Mouse (Mus musculus) layer of hippocampus, adult 18-20 months (tissue): Measurements from ENCODE around the gene Acvr1. TPM values are rescaled to one million over a fixed set of nuclear protein-coding genes. Genes with fewer than 3 reads are reported as not detected.

Experiments
- DNase-seq, 2 experiments: peaks; one replicate each; pipeline ENCODE4 v3.0.0; 2022; ENCODE audit warnings: low spot score in 2 of 2
- long read RNA-seq: library from polyadenylated mRNA; stranded (forward); transcript quantifications from one replicate; pipeline ENCODE4 v2.0.0, GENCODE M21; 2021
- total RNA-seq, 2 experiments: library from RNA; stranded (reverse); gene quantifications; 2 replicates each; pipeline ENCODE4 v1.2.3; 2021

Acvr1 gene
- 10 to 100 TPM; 43.3 to 45.7 TPM for total RNA-seq
- long read RNA-seq, transcript Acvr1-201 (11 exons, 2,394 nt): minor isoform, 6 of 33 reads
- long read RNA-seq, transcript Acvr1-204 (12 exons, 3,050 nt): major isoform, 23 of 33 reads
- long read RNA-seq, partial matches to known transcripts: 0 of 33 reads
- long read RNA-seq, other reads (novel, unspliced or antisense): 2 of 33 reads

DNA sequence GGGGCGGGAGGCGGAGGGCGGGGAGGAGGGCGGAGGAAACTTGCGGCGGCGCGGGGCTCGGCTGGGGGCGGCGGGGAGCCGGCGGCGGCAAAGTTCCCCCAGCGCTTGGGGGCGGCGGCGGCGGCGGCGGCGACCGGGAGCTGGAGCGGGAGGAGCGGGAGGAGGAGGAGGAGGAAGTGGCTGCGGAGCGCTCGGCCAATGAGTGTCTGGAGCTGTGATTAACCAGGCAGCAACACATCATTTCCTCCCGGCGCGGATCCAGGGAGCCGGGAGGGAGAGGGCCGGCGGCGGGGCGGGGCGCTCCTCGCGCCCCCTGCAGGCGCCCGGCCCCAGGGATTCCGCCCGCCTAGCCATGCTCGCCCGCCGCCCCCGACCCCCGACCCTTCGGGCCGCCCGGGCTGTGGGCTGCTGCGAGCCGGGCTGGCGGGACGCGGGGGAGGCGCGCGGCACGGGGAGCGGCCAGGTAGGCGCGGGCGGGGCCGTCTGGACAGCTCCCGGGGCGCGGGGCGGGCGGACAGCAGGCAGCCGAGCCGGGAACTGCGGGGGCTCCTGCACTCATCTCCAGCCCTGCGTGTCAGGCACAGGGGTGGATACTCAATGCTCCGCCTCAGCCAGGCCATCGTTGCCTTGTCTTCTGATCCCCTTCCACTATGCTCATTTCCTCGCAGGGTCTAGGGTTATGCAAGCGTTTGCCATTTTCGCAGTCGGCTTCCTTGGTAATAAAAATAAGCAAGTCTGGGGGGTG, at the start of gene Acvr1, which contains the start of gene Upp2:
Gene Acvr1 (minus strand): TSS at position 92 of the 745 bp plus-strand sequence.
Gene Upp2 (plus strand): TSS at position 233 of the 745 bp plus-strand sequence.
- peak; percentile 86 to 93 for DNase-seq

DNA sequence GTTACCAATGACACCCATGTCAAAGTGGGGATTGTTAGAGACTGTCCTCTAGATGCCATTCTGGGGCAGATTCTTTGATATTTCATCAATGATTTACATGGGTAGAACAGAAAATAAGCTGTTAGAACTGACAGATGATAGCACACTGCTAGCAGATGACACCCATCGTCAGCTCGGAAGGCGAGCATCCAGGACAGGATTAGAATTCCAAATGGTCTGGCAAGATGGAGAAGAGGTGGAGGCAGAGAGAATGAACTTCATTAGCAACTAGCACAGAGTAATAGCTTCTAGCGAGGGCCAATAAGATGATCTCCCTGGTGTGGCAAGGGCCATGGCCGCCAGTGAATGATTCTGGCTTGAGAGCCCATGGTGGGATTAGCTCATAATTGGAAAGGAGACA, 48.8 kb upstream of the Acvr1 start:
- DNase-seq: peak; percentile 64 to 90

DNA sequence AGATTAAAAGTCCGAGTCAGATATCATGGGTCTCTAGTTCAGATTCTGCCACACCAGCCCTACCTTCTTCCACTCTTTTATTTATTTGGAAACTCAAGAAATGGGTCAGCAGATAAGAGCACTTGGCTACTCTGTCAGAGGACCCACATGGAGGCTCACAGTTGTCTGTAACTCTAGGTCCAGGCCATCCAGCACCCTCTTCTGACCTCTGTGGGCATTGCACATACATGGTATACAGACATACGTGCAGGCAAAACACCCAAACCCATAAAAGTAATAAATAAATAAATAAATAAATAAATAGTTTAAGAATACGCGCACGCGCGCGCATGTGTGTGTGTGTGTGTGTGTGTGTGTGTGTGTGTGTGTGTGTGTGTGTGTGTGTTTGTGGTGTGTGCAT, 47.9 kb upstream of the Acvr1 start:
- no peak for DNase-seq

DNA sequence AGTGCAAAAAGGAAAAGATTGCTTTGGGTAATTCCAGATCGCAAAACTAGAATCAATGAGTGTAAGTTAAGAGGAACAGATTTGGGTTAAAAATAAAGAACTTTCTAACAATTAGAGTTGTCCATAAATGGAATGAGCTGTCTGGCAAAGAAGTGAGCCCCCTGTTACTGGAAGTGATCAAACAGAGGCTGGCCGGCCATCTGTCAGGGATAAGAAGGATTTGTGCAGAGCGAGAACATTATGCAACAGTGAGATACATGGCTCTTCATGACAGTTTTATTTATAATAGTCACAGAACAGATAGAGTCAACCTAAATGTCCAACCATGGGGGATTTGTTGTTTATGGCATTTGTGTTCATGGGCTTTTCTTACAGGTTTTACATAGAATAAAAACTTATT, 46.8 kb upstream of the Acvr1 start:
- DNase-seq: peak; percentile 81 to 91

GRCm38 (mm10) chr2:58604791-58605190, 37.8 kb upstream of the Acvr1 start:
- no peak for DNase-seq

GRCm38 (mm10) chr2:58603379-58603778, 36.4 kb upstream of the Acvr1 start:
- no peak for DNase-seq

DNA sequence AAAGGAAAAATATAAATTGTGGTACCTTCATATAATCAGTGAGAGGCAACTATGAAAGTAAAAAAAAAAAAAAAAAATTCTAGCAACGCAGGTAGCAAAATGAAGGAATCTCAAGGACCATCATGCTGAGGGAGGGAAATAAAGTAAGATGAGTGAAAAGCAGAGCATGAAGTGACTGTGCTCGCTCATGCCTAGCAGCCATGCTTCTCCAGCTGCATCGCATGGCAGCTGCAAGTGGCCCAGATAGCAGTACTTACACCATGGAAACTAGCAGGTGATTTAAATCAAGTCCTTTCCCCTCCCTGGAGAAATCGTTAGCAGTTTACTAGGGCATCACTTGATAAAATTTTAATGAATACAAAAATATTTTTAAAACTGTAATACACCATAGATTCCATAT, 34.4 kb upstream of the Acvr1 start:
- no peak for DNase-seq

DNA sequence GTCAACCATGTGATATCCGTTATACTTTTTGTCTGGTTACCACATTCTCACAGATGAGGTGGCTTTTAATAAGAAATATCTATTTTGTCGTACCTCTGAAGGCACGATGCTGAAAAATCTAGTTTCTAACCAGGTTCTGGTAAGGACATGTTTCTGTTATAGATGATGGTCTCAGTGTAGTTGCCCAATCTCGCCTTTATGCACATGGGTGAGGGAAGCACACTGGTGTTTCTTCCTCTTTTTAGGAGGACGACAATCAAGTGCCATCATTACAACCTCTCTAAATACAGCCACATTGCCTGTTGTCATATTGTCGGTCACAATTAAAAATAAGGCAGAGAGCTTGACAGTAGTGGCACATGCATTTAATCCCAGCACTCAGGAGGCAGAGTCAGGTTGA, 32.7 kb upstream of the Acvr1 start:
- no peak for DNase-seq

GRCm38 (mm10) chr2:58597556-58597955, 30.6 kb upstream of the Acvr1 start:
- no peak for DNase-seq

DNA sequence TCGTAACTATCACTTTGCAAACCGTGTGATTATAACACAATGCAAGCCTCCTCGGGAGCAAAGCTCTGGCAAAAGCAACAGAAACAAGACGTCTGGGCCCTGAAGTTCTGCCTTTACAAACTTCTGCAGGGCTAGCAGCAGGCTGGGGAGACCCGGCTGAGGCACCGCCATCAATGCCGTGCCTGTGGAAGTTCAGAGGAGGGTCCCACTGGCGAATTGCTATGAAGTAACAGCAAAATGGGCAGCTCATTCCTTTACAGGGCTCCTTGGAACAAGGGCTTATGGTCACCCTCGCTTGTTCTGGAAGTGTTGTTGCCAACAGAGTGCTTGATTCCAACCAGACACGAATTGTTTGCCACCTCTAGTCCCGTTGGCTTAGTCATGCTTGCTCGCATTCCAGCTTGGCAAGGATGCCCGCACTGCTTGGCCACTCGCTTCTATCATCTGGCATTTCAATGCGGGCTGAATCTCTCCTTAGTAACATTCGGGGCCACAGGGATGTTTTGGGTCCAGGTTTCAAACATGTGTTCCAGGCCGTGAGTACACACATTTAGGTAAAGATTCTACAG, 29.9 kb upstream of the Acvr1 start:
- DNase-seq: peak; percentile 36 to 65

DNA sequence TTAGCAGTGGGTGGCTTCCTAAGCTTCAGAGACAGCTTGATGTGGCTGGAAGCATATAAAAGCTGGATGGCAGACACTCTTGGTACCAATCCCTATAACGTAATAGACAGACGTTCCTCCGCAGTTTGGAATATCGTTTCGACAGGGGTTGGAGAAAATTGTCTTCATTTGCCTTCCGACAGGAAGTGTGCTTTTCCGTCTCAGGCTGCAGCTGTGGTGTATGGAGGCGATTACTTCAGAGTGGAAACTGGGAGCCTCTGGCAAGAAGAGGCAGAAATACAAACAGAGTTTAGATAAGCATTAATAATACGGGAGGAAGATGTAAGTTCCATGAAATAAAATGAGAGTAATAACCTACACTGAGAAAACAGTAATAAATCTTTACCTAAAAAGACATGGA, 28.4 kb upstream of the Acvr1 start:
- no peak for DNase-seq

DNA sequence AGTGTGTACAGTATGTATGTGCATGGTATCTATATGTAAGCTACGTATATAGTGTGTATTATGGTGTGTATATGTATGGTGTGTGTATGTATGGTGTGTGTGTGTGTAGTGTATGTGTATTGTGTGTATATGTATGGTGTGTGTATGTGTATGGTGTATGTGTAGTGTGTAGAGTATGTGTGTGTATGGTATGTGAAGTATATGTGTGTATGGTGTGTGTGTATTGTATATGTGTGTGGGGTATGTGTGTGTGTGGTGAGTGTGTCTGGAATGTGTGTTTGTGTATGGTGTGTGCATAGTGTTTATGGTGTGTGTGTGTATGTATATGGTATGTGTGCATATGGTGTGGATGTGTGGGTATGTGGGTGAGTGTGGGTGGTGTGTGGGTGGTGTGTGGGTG, 23.1 kb upstream of the Acvr1 start:
- no peak for DNase-seq

GRCm38 (mm10) chr2:58589637-58590036, 22.7 kb upstream of the Acvr1 start:
- DNase-seq: peak; percentile 48 to 74

DNA sequence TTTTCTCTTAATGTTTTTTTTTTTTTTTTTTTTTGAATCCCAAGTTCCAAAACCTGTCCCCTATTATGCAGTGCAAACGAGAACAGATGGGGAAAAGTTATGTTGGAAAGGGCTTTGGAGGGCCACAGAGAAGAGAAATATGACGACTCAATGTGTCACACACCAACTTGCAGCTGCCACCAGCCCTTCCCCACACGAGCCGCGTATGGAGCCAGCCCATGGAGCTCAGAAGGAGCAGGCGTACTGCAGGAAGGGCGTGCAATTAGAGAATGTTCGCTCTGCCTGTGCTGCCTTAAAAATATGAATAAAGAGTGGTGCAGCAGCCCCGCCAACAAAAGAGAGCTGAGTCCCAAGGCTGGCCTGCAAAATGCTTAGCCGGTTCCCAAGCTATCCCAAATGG, 19.4 kb upstream of the Acvr1 start:
- peak; percentile 84 to 91 for DNase-seq

- no peak for DNase-seq
Measured at GRCm38 (mm10) chr2:58574167-58574566, 7.2 kb upstream of the Acvr1 start.

GRCm38 (mm10) chr2:58568841-58569645, 2.1 kb upstream of the Acvr1 start:
- DNase-seq: peak in 1 of 2 experiments; percentile 44

- peak in 1 of 2 experiments; percentile 40 for DNase-seq
Measured at GRCm38 (mm10) chr2:58567866-58568719, 1.1 kb upstream of the Acvr1 start.

DNA sequence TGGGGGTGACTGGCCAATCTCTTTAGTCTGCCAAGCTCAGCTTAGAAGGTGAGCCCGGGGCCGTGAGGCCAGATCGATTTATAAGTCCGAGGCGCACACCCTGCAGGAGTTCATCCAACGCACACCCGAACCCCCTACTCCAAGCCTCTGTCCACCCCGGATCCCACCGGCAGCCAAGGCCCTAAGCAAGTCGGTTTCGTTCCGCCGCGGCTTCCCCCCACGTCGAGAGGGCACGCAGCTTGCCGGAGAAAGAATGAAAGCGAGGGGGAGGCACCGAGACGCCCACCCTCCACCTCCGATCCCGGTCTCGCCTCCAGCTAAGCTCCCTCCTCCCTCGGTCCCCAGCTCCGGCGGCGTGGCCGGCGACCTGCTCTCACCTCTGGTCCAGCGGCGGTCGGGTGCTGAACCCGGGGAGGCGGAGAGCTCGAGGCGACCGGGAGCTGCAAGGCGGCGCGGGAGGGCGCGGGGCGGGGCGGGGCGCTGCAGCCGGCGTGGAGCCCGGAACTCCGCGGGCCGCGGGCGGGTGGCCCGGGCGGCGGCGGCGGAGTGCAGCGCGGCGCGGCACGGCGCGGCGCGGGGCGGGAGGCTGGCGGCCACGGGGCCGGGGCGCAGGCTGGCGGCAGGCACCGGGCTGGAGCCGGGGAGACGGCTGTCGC, 419 bp downstream of the Acvr1 start:
- DNase-seq: peak; percentile 55 to 60

DNA sequence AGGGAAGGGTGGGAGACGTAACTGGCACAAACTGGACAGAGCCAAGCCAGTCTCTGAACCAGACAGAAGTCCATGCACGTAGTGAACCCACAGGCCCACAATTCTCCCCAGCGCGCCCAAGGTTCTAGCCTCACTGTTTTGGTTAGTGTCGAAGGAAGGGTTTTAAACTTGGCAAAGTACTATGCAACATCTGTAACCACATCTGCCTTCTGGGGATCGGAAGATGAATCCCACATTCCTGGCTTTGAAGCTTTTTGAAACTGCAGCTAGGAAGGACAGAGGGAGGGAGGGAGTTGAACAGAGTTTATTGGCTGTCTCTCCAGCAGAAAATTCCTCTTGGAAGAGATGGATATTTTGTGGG, 928 bp downstream of the Acvr1 start:
- DNase-seq: no peak

GRCm38 (mm10) chr2:58565267-58565666, 1.7 kb downstream of the Acvr1 start:
- DNase-seq: no peak
